Mouse (Mus musculus) limb, embryonic 11.5 days (tissue): ENCODE results near the gene Gse1. TPM values are rescaled to one million over a fixed set of nuclear protein-coding genes. Genes with fewer than 3 reads are reported as not detected.

Source experiments
- ATAC-seq: fragments of 200-750 bp; cut with Nextera tagmentation; 2 replicates; pipeline ENCODE4 v1.8.0; 2017; ENCODE audit warnings: low read depth; ENCODE audit not compliant: insufficient number of reproducible peaks, low FRiP score, low TSS enrichment
- DNase-seq: peaks from one replicate; pipeline ENCODE4 v3.0.0-alpha.2; 2015; ENCODE audit warnings: low spot score
- H3K27ac ChIP-seq: fragments of 300-500 bp; sonication (generic); replicated peaks from 2 replicates; pipeline ENCODE4 v1.5.1; 2014; ENCODE audit warnings: low read depth, mild to moderate bottlenecking, low read length
- H3K27me3 ChIP-seq: fragments of 300-500 bp; sonication (generic); 2 replicates; pipeline ENCODE4 v1.6.1; 2014; ENCODE audit warnings: mild to moderate bottlenecking, low read length, mixed read lengths; ENCODE audit not compliant: control insufficient read depth, insufficient read depth
- H3K36me3 ChIP-seq: fragments of 300-500 bp; sonication (generic); 2 replicates; pipeline ENCODE4 v1.6.1; 2014; ENCODE audit warnings: mild to moderate bottlenecking, low read length, moderate library complexity, mixed read lengths; ENCODE audit not compliant: control insufficient read depth, insufficient read depth
- H3K4me1 ChIP-seq: fragments of 300-500 bp; sonication (generic); 2 replicates; pipeline ENCODE4 v1.6.1; 2014; ENCODE audit warnings: low read length, mixed read lengths; ENCODE audit not compliant: control insufficient read depth, insufficient read depth
- H3K4me2 ChIP-seq: fragments of 300-500 bp; sonication (generic); 2 replicates; pipeline ENCODE4 v1.6.1; 2014; ENCODE audit warnings: low read depth, mild to moderate bottlenecking, moderate library complexity; ENCODE audit not compliant: severe bottlenecking
- H3K4me3 ChIP-seq: fragments of 300-500 bp; sonication (generic); 2 replicates; pipeline ENCODE4 v1.5.1; 2014; ENCODE audit warnings: low read depth, low read length
- H3K9ac ChIP-seq: fragments of 300-500 bp; sonication (generic); 2 replicates; pipeline ENCODE4 v1.6.1; 2014; ENCODE audit warnings: mild to moderate bottlenecking, low read length
- H3K9me3 ChIP-seq: fragments of 300-500 bp; sonication (generic); 2 replicates; pipeline ENCODE4 v1.6.1; 2016; ENCODE audit warnings: low read length; ENCODE audit not compliant: control insufficient read depth
- WGBS: fragments of 180-500 bp; shearing (Covaris S2); extraction: QIAGEN DNeasy Blood & Tissue Kit; methylation state at CpG from one replicate; pipeline ENCODE4 v1.1.7; 2014; 5-methylcytosine and 5-hydroxymethylcytosine counted together
- polyA plus RNA-seq: library from polyadenylated mRNA; unstranded; fragments of >200 nt; fragmentation: Nextera tagmentation; extraction: Ambion mirVana; gene quantifications from 2 replicates; pipeline ENCODE4 v1.2.1, GENCODE M21; 2014

The Gse1 gene
- polyA plus RNA-seq, 1 experiment from 2014 or later, result 6.6 TPM

GRCm38 (mm10) chr8:120543416-120544055, 315.3 kb downstream of the Gse1 start:
- Histone ChIP-seq H3K36me3 (no peaks in the 10 kb centered on the region), H3K4me1 (peaks cover 80% of the 10 kb centered on the region), H3K27me3 (no peaks in the 10 kb centered on the region), H3K4me2 (no peak overlapping the region), H3K9me3 (no peaks in the 10 kb centered on the region), H3K4me3 (no peak overlapping the region), H3K9ac (no peak overlapping the region), H3K27ac (no peak overlapping the region)
- ATAC-seq, result no peak
- WGBS, result 62% methylated on average over 8 of the region's 8 CpGs
- no peak for DNase-seq

GRCm38 (mm10) chr8:120544155-120544554, 315.9 kb downstream of the Gse1 start:
- H3K27me3 ChIP-seq, result no peaks in the 10 kb centered on the region
- peaks cover 80% of the 10 kb centered on the region for H3K4me1 ChIP-seq
- no peaks in the 10 kb centered on the region for H3K36me3 ChIP-seq
- DNase-seq (no peak), ATAC-seq (no peak)
- no peak overlapping the region for H3K4me3 ChIP-seq
- H3K4me2 ChIP-seq, result no peak overlapping the region
- H3K27ac ChIP-seq, result no peak overlapping the region
- H3K9ac ChIP-seq, result no peak overlapping the region
- 62% methylated on average over 5 of the region's 5 CpGs for WGBS
- no peaks in the 10 kb centered on the region for H3K9me3 ChIP-seq

- Histone ChIP-seq H3K9ac (no peak overlapping the region), H3K4me3 (no peak overlapping the region), H3K36me3 (no peaks in the 10 kb centered on the region), H3K27ac (no peak overlapping the region), H3K27me3 (no peaks in the 10 kb centered on the region), H3K4me2 (no peak overlapping the region), H3K9me3 (no peaks in the 10 kb centered on the region), H3K4me1 (peaks cover 91% of the 10 kb centered on the region)
- DNase-seq (no peak), ATAC-seq (no peak)
- 63% methylated on average over 9 of the region's 9 CpGs for WGBS
Observed at GRCm38 (mm10) chr8:120547562-120547961, 319.3 kb downstream of the Gse1 start.

- ATAC-seq, result no peak
- no peaks in the 10 kb centered on the region for H3K27me3 ChIP-seq
- no peak overlapping the region for H3K9ac ChIP-seq
- no peaks in the 10 kb centered on the region for H3K9me3 ChIP-seq
- no peak overlapping the region for H3K4me3 ChIP-seq
- no peak overlapping the region for H3K4me2 ChIP-seq
- WGBS, result 40% methylated on average over 16 of the region's 16 CpGs
- peaks cover 84% of the 10 kb centered on the region for H3K4me1 ChIP-seq
- no peak for DNase-seq
- H3K36me3 ChIP-seq, result no peaks in the 10 kb centered on the region
- no peak overlapping the region for H3K27ac ChIP-seq
Observed at GRCm38 (mm10) chr8:120548313-120548761, 320.1 kb downstream of the Gse1 start.

GRCm38 (mm10) chr8:120549321-120549921, 321.2 kb downstream of the Gse1 start:
- ATAC-seq (0 out of 2 replicates have a peak, but pooled peaks have one; percentile 31), DNase-seq (peak; percentile 63)
- H3K9me3 ChIP-seq, result no peaks in the 10 kb centered on the region
- H3K9ac ChIP-seq, result 0 out of 2 replicates have a peak overlapping the region, but pooled peaks have one; percentile 24
- peak overlapping the region; percentile 3; the same call in 1 of the 2 replicates for H3K27ac ChIP-seq
- H3K36me3 ChIP-seq, result peaks cover 3% of the 10 kb centered on the region; the same call in 1 of the 2 replicates
- WGBS, result 2% methylated on average over 25 of the region's 25 CpGs
- peak overlapping the region; percentile 0 for H3K4me3 ChIP-seq
- H3K4me1 ChIP-seq, result peaks cover 78% of the 10 kb centered on the region
- H3K27me3 ChIP-seq, result no peaks in the 10 kb centered on the region
- peak overlapping the region; percentile 38 for H3K4me2 ChIP-seq

GRCm38 (mm10) chr8:120549922-120550321, 321.7 kb downstream of the Gse1 start:
- Histone ChIP-seq H3K9ac (no peak overlapping the region), H3K9me3 (no peaks in the 10 kb centered on the region), H3K36me3 (peaks cover 7% of the 10 kb centered on the region; the same call in 1 of the 2 replicates), H3K27ac (no peak overlapping the region; the same call in 1 of the 2 replicates), H3K4me1 (peaks cover 75% of the 10 kb centered on the region), H3K4me2 (peak overlapping the region; percentile 38), H3K27me3 (no peaks in the 10 kb centered on the region), H3K4me3 (peak overlapping the region; percentile 0)
- ATAC-seq (no peak), DNase-seq (peak; percentile 43)
- WGBS, result 6% methylated on average over 11 of the region's 11 CpGs

- DNase-seq (peak; percentile 54), ATAC-seq (no peak)
- Histone ChIP-seq H3K9ac (no peak overlapping the region), H3K4me2 (no peak overlapping the region; the same call in 1 of the 2 replicates), H3K4me1 (peaks cover 71% of the 10 kb centered on the region), H3K9me3 (no peaks in the 10 kb centered on the region), H3K27ac (no peak overlapping the region; the same call in 1 of the 2 replicates), H3K36me3 (peaks cover 7% of the 10 kb centered on the region; the same call in 1 of the 2 replicates), H3K4me3 (no peak overlapping the region), H3K27me3 (no peaks in the 10 kb centered on the region)
- WGBS, result 2% methylated on average over 12 of the region's 12 CpGs
Observed at GRCm38 (mm10) chr8:120550430-120550829, 322.2 kb downstream of the Gse1 start.

- peaks cover 71% of the 10 kb centered on the region for H3K4me1 ChIP-seq
- no peak overlapping the region for H3K4me3 ChIP-seq
- DNase-seq, result no peak
- no peaks in the 10 kb centered on the region for H3K27me3 ChIP-seq
- H3K9ac ChIP-seq, result no peak overlapping the region
- H3K36me3 ChIP-seq, result peaks cover 7% of the 10 kb centered on the region; the same call in 1 of the 2 replicates
- H3K4me2 ChIP-seq, result no peak overlapping the region; the same call in 1 of the 2 replicates
- no peak for ATAC-seq
- H3K9me3 ChIP-seq, result no peaks in the 10 kb centered on the region
- H3K27ac ChIP-seq, result no peak overlapping the region
- WGBS, result 73% methylated on average over 11 of the region's 11 CpGs
Observed at GRCm38 (mm10) chr8:120550937-120551676, 322.9 kb downstream of the Gse1 start.
